Mouse (Mus musculus): Measurements from ENCODE around the gene Mum1.

DNA sequence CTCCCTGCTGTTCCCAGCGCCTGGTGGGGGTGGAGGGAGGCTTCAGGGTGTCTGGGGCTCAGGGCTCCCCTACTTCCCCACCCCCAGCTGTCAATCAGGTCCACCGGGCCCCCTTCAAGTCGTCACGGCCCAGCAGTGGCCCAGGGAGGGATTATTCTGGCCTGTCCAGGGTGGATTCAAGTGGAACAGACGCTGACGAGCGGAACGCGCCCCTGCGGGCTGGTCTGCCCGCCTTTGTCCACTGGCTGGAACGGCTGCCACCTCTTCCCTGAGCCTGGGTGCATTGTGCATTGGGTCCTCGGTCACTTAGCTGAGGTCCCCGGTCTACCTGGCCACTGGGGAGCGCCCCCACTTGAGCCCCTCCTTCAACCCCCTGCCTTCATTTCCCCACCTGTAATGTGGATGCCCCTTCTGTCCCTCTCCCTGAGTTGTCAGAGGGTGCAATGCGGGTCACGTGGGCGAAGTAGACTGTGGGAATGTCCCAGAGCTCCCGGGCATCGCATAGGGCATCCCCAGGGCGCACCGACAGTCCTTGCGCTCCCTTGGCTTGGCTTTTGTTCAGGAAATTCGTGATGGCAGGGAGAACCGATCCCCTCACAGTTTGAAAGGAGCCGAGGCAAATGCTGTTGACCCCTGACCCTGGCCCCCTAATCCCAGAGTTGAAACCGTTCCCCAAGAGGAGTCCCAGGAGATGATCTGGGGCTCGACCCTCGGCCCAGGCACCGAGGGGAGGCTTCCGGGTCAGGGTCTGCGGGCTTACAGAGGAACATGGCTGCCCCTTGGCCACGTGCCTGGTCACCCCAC, 29.3 kb upstream of the Mum1 start:
- TF ChIP-seq EP300 (optimal IDR thresholded peaks at IDR 0.05) (no peak), CTCF (IDR thresholded peaks at IDR 0.05; ENCODE audit: low read depth) (no peak)
